Mouse (Mus musculus): ENCODE measurements around the gene Hdhd5.

Gene Hdhd5

GRCm38 (mm10) chr6:120531020-120531965 lies at the start of gene Hdhd5:
TSS of gene Hdhd5 (minus strand) at chr6:120531319.
- peak; percentile 93 for DNase-seq

- no peak for DNase-seq
Observed at GRCm38 (mm10) chr6:120580713-120581015, 49.5 kb upstream of the Hdhd5 start.

- DNase-seq, result peak; percentile 87
Observed at GRCm38 (mm10) chr6:120579831-120580712, 49.0 kb upstream of the Hdhd5 start.

GRCm38 (mm10) chr6:120579110-120579830 lies 48.2 kb upstream of the Hdhd5 start:
- DNase-seq, result peak; percentile 43

- DNase-seq, result no peak
Observed at GRCm38 (mm10) chr6:120578471-120578870, 47.4 kb upstream of the Hdhd5 start.

GRCm38 (mm10) chr6:120572372-120572771 lies 41.3 kb upstream of the Hdhd5 start:
- DNase-seq, result no peak

GRCm38 (mm10) chr6:120568257-120568656 lies 37.1 kb upstream of the Hdhd5 start:
- no peak for DNase-seq

GRCm38 (mm10) chr6:120566911-120567909 lies 36.1 kb upstream of the Hdhd5 start:
- no peak for DNase-seq

GRCm38 (mm10) chr6:120556641-120557040 lies 25.5 kb upstream of the Hdhd5 start:
- DNase-seq, result no peak

GRCm38 (mm10) chr6:120555983-120556567 lies 25.0 kb upstream of the Hdhd5 start:
- peak; percentile 72 for DNase-seq

- peak; percentile 28 for DNase-seq
Observed at GRCm38 (mm10) chr6:120555152-120555551, 24.0 kb upstream of the Hdhd5 start.

- peak; percentile 18 for DNase-seq
Observed at GRCm38 (mm10) chr6:120550173-120550572, 19.1 kb upstream of the Hdhd5 start.

- DNase-seq, result no peak
Observed at GRCm38 (mm10) chr6:120548581-120548980, 17.5 kb upstream of the Hdhd5 start.

- DNase-seq, result no peak
Observed at GRCm38 (mm10) chr6:120546973-120547372, 15.9 kb upstream of the Hdhd5 start.

- no peak for DNase-seq
Observed at GRCm38 (mm10) chr6:120546292-120546691, 15.2 kb upstream of the Hdhd5 start.

GRCm38 (mm10) chr6:120542061-120542460 lies 10.9 kb upstream of the Hdhd5 start:
- DNase-seq, result peak; percentile 54

- DNase-seq, result no peak
Observed at GRCm38 (mm10) chr6:120541386-120541785, 10.3 kb upstream of the Hdhd5 start.

- DNase-seq, result peak; percentile 14
Observed at GRCm38 (mm10) chr6:120539781-120540231, 8.7 kb upstream of the Hdhd5 start.

- DNase-seq, result peak; percentile 87
Observed at GRCm38 (mm10) chr6:120539132-120539759, 8.1 kb upstream of the Hdhd5 start.

- no peak for DNase-seq
Observed at GRCm38 (mm10) chr6:120536337-120536736, 5.2 kb upstream of the Hdhd5 start.

- DNase-seq, result no peak
Observed at GRCm38 (mm10) chr6:120532594-120532993, 1.5 kb upstream of the Hdhd5 start.
